ENCODE assay signal across 23 mouse cellular contexts in genomic region chr13:111494330-111495029, GRCm38 (mm10). TPM values are rescaled to one million over a fixed set of nuclear protein-coding genes. Genes with fewer than 3 reads are reported as not detected.
DNase-seq lines count a peak whose midpoint lies in the region; ATAC-seq and TF ChIP-seq lines count a peak whose summit lies in the region.
"Had no signal": no experiment of that assay in that cellular context is flagged by ENCODE, and none has a peak within 500 bp of the region (broad histone marks: within the 10 kb centered on the region; RNA-seq: fewer than 3 reads in every experiment).

No protein-coding gene starts in this region.

- H3K9me3 ChIP-seq in midbrain, embryonic 11.5 days (ENCODE audit: control insufficient read depth, low read length) = no peaks in the 10 kb centered on the region
- H3K9me3 ChIP-seq in midbrain, embryonic 10.5 days (replicated peaks) = no peaks in the 10 kb centered on the region
- H3K9me3 ChIP-seq: embryonic facial prominence, embryonic 15.5 days; heart, embryonic 10.5 days; hindbrain, embryonic 12.5 days had no signal

- H3K9ac ChIP-seq in midbrain, embryonic 11.5 days (ENCODE audit: low read length) = no peak overlapping the region
- H3K9ac ChIP-seq: embryonic facial prominence, embryonic 15.5 days; hindbrain, embryonic 12.5 days had no signal

- no peak overlapping the region for H3K4me2 ChIP-seq in midbrain, embryonic 11.5 days
- H3K4me2 ChIP-seq: embryonic facial prominence, embryonic 15.5 days; hindbrain, embryonic 12.5 days had no signal

- no peak for TF ChIP-seq POLR2A in kidney, adult 2 months (IDR thresholded peaks at IDR 0.05; ENCODE audit: low read depth, low read length)
- no peak for TF ChIP-seq POLR2A in brain, embryonic 14.5 days (IDR thresholded peaks at IDR 0.05; ENCODE audit: borderline replicate concordance, extremely low read depth, insufficient read depth, insufficient read length, poor library complexity, severe bottlenecking)

- TF ChIP-seq CTCF in kidney, adult 2 months (conservative IDR thresholded peaks at IDR 0.05; ENCODE audit: insufficient read depth, insufficient read length, low read depth, low read length) = no peak
- TF ChIP-seq CTCF in brain, embryonic 14.5 days (IDR thresholded peaks at IDR 0.05; ENCODE audit: borderline replicate concordance, extremely low read depth, insufficient read depth, insufficient read length) = no peak

- H3K36me3 ChIP-seq in kidney, adult 2 months (ENCODE audit: control insufficient read depth, insufficient read depth, low read length) = no peaks in the 10 kb centered on the region
- no peaks in the 10 kb centered on the region for H3K36me3 ChIP-seq in midbrain, embryonic 11.5 days (ENCODE audit: control insufficient read depth, insufficient read depth, low read length)
- no peaks in the 10 kb centered on the region for H3K36me3 ChIP-seq in midbrain, embryonic 10.5 days
- H3K36me3 ChIP-seq: embryonic facial prominence, embryonic 15.5 days; heart, embryonic 10.5 days; hindbrain, embryonic 12.5 days had no signal

- ATAC-seq in midbrain, embryonic 11.5 days (ENCODE audit: low FRiP score) = no peak
- ATAC-seq: hindbrain, embryonic 16.5 days had no signal

- H3K4me3 ChIP-seq in kidney, adult 2 months (ENCODE audit: insufficient read depth, low read depth, low read length) = no peak overlapping the region
- H3K4me3 ChIP-seq in midbrain, embryonic 11.5 days (ENCODE audit: low read depth, low read length) = no peak overlapping the region
- no peak overlapping the region for H3K4me3 ChIP-seq in midbrain, embryonic 10.5 days
- H3K4me3 ChIP-seq: embryonic facial prominence, embryonic 15.5 days; erythroblast, embryonic 14.5 days; heart, embryonic 10.5 days; hindbrain, embryonic 12.5 days had no signal

- no peaks in the 10 kb centered on the region for H3K27me3 ChIP-seq in kidney, adult 2 months (replicated peaks; ENCODE audit: control insufficient read depth, insufficient read depth, low read length)
- peaks cover 19% of the 10 kb centered on the region for H3K27me3 ChIP-seq in midbrain, embryonic 11.5 days (ENCODE audit: control insufficient read depth, insufficient read depth, low read length)
- peaks cover 42% of the 10 kb centered on the region for H3K27me3 ChIP-seq in midbrain, embryonic 10.5 days (ENCODE audit: low read depth, poor library complexity, severe bottlenecking)

- DNase-seq in kidney, adult 2 months = peak; percentile 36
- DNase-seq in kidney, postnatal 10 days = no peak
- peak; percentile 67 for DNase-seq in midbrain, embryonic 11.5 days (ENCODE audit: low spot score, missing footprints)
- no peak for DNase-seq in midbrain, embryonic 10.5 days (ENCODE audit: low spot score)
- peak; percentile 59 for DNase-seq in brain, embryonic 14.5 days (ENCODE audit: low read depth)
- peak; percentile 63 for DNase-seq in retina, postnatal 1 day
- no peak for DNase-seq in frontal cortex, postnatal 14 days (ENCODE audit: low spot score in 2 of 2)
- DNase-seq: adrenal gland, postnatal 10 days; cerebellum, adult 11-12 months; cerebellum, adult 9-10 months; cerebellum, postnatal 36 days; heart, adult 18-20 months; heart, postnatal 10 days; heart, postnatal 4 days had no signal

- no peaks in the 10 kb centered on the region; the same call in 1 of the 2 replicates for H3K4me1 ChIP-seq in kidney, adult 2 months (ENCODE audit: control insufficient read depth, insufficient read depth, low read length)
- peaks cover 6% of the 10 kb centered on the region; the same call in 1 of the 2 replicates for H3K4me1 ChIP-seq in midbrain, embryonic 11.5 days (ENCODE audit: control insufficient read depth, insufficient read depth, low read length)
- peaks cover 12% of the 10 kb centered on the region; the same call in 1 of the 2 replicates for H3K4me1 ChIP-seq in midbrain, embryonic 10.5 days
- H3K4me1 ChIP-seq: heart, embryonic 10.5 days had no signal

- 33% methylated on average over 11 of the region's 11 CpGs for WGBS in kidney, adult 2 months
- WGBS in midbrain, embryonic 11.5 days = 60% methylated on average over 11 of the region's 11 CpGs
- 53% methylated on average over 11 of the region's 11 CpGs for WGBS in midbrain, embryonic 10.5 days

- no peak overlapping the region for H3K27ac ChIP-seq in kidney, adult 2 months (ENCODE audit: insufficient read depth, low read depth, low read length)
- no peak overlapping the region for H3K27ac ChIP-seq in midbrain, embryonic 11.5 days (ENCODE audit: low read depth, low read length)
- no peak overlapping the region for H3K27ac ChIP-seq in midbrain, embryonic 10.5 days (replicated peaks)
- H3K27ac ChIP-seq: embryonic facial prominence, embryonic 15.5 days; heart, embryonic 10.5 days; hindbrain, embryonic 12.5 days had no signal

RNA-seq across cellular contexts. Expression of gene Gpbp1, which starts 4.6 kb away (rescaled TPM):
- polyA plus RNA-seq in kidney, adult 2 months (2012; rRNA removed) = 2.4 and 4.9 TPM in 2 replicates
- polyA plus RNA-seq in midbrain, embryonic 11.5 days (2014; fragmentation: Nextera tagmentation; extraction: Ambion mirVana) = 153 and 159 TPM in 2 replicates
- polyA plus RNA-seq in midbrain, embryonic 10.5 days (2016; fragmentation: Nextera tagmentation; extraction: Ambion mirVana) = 97.9 and 102 TPM in 2 replicates
- polyA plus RNA-seq in brain, embryonic 14.5 days (2012; rRNA removed) = 44.2 and 55.3 TPM in 2 replicates

RNA-seq across cellular contexts. Expression of gene Gm49496, which starts 55.3 kb away (rescaled TPM):
- polyA plus RNA-seq in kidney, adult 2 months (2012; rRNA removed) = not detected in 2 replicates
- polyA plus RNA-seq in midbrain, embryonic 11.5 days (2014; fragmentation: Nextera tagmentation; extraction: Ambion mirVana) = not detected in 2 replicates
- polyA plus RNA-seq in midbrain, embryonic 10.5 days (2016; fragmentation: Nextera tagmentation; extraction: Ambion mirVana) = not detected in 2 replicates
- polyA plus RNA-seq in brain, embryonic 14.5 days (2012; rRNA removed) = not detected in 2 replicates
- polyA plus RNA-seq: embryonic facial prominence, embryonic 11.5 days; embryonic facial prominence, embryonic 15.5 days; erythroblast, embryonic 14.5 days; forebrain, embryonic 11.5 days; heart, embryonic 10.5 days; heart, embryonic 14.5 days; hindbrain, embryonic 12.5 days; hindbrain, embryonic 16.5 days; intestine, embryonic 14.5 days had no signal

Comparison
In these comparisons a context has a peak if more than half of its experiments do, and no peak if none do; other contexts are left out.
1. DNase-seq: peak in kidney, adult 2 months (single experiment), midbrain, embryonic 11.5 days (single experiment), brain, embryonic 14.5 days (single experiment) and retina, postnatal 1 day (single experiment); none in kidney, postnatal 10 days (single experiment), midbrain, embryonic 10.5 days (single experiment) and frontal cortex, postnatal 14 days (0 of 2).